Mouse (Mus musculus): ENCODE data around the gene Olfr521. TPM values are rescaled to one million over a fixed set of nuclear protein-coding genes. Genes with fewer than 3 reads are reported as not detected.
"Not testable (repeated sequence)": the region's sequence is repeated elsewhere in the genome, so short reads cannot be mapped to it uniquely, and the experiment has no call there.

Olfr521 gene
- polyA plus RNA-seq, 1 experiment from 2014 or later = not detected

DNA sequence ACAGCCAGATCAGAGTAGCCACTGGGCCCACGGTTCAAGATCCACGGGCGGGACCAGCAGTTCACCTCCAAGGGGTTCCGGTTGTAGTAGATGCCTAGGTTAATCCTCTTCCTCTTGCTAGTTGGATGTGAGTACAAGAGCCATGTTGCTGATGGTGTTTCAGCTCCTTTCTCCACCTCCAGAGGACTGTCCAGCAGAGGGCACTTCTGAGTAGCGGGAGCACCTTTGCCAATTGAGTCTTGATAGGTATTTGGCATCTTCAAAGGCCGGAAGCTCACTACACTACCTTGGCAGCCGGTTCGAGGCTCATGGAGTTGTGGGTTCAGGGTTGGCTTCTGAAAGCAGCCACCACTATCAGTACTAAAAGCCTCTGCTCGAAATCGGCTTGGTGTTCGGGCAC lies 50.1 kb downstream of the Olfr521 start:
- Histone ChIP-seq H3K4me2 (ENCODE audit: low read depth, low read length) (no peak overlapping the region), H3K27me3 (replicated peaks; ENCODE audit: control insufficient read depth, insufficient read depth, low read length) (no peaks in the 10 kb centered on the region), H3K27ac (replicated peaks; ENCODE audit: low read depth, low read length) (no peak overlapping the region), H3K36me3 (ENCODE audit: control insufficient read depth, insufficient read depth, low read length) (no peaks in the 10 kb centered on the region), H3K4me3 (ENCODE audit: low read depth, low read length) (no peak overlapping the region), H3K9me3 (ENCODE audit: control insufficient read depth, low read length) (no peaks in the 10 kb centered on the region), H3K4me1 (ENCODE audit: control insufficient read depth, insufficient read depth, low read length) (no peaks in the 10 kb centered on the region), H3K9ac (ENCODE audit: low read depth, low read length) (no peak overlapping the region)
- ATAC-seq (ENCODE audit: low read depth) = no peak
- 88% methylated on average over 11 of the region's 11 CpGs for WGBS
- DNase-seq (ENCODE audit: low spot score) = no peak

GRCm38 (mm10) chr7:99818181-99818725 lies 54.9 kb downstream of the Olfr521 start:
- H3K4me2 ChIP-seq (ENCODE audit: low read depth, low read length); H3K9me3 ChIP-seq (ENCODE audit: control insufficient read depth, low read length); ATAC-seq (ENCODE audit: low read depth); H3K9ac ChIP-seq (ENCODE audit: low read depth, low read length); DNase-seq (ENCODE audit: low spot score); H3K27me3 ChIP-seq (replicated peaks; ENCODE audit: control insufficient read depth, insufficient read depth, low read length); H3K27ac ChIP-seq (replicated peaks; ENCODE audit: low read depth, low read length); H3K36me3 ChIP-seq (ENCODE audit: control insufficient read depth, insufficient read depth, low read length); H3K4me3 ChIP-seq (ENCODE audit: low read depth, low read length); H3K4me1 ChIP-seq (ENCODE audit: control insufficient read depth, insufficient read depth, low read length): not testable (repeated sequence)
- 21% methylated on average over 9 of the region's 9 CpGs for WGBS

Other genes with a start within 250 kb of the Olfr521 start
- 2.8 and 3.8 TPM in 2 replicates for gene Arrb1, start 228.0 kb upstream of the Olfr521 start, polyA plus RNA-seq (2014; fragmentation: Nextera tagmentation; extraction: Ambion mirVana)
- 2.0 and 2.5 TPM in 2 replicates for gene Tpbgl, start 136.4 kb upstream of the Olfr521 start, polyA plus RNA-seq (2014; fragmentation: Nextera tagmentation; extraction: Ambion mirVana)
- gene Slco2b1, start 52.2 kb upstream of the Olfr521 start, polyA plus RNA-seq (2014; fragmentation: Nextera tagmentation; extraction: Ambion mirVana) = 3.9 TPM in 2 replicates
- not detected in 2 replicates for gene Olfr520, start 33.2 kb upstream of the Olfr521 start, polyA plus RNA-seq (2014; fragmentation: Nextera tagmentation; extraction: Ambion mirVana)
- 1.7 and 1.9 TPM in 2 replicates for gene Neu3, start 64.9 kb downstream of the Olfr521 start, polyA plus RNA-seq (2014; fragmentation: Nextera tagmentation; extraction: Ambion mirVana)
- 0.42 and 0.55 TPM in 2 replicates for gene Xrra1, start 95.6 kb downstream of the Olfr521 start, polyA plus RNA-seq (2014; fragmentation: Nextera tagmentation; extraction: Ambion mirVana)
- gene Spcs2, start 100.0 kb downstream of the Olfr521 start, polyA plus RNA-seq (2014; fragmentation: Nextera tagmentation; extraction: Ambion mirVana) = 290 and 303 TPM in 2 replicates
- gene Rnf169, start 216.9 kb downstream of the Olfr521 start, polyA plus RNA-seq (2014; fragmentation: Nextera tagmentation; extraction: Ambion mirVana) = 5.9 and 6.4 TPM in 2 replicates
- gene Chrdl2, start 242.7 kb downstream of the Olfr521 start, polyA plus RNA-seq (2014; fragmentation: Nextera tagmentation; extraction: Ambion mirVana) = 1.9 and 2.0 TPM in 2 replicates